Mouse (Mus musculus) adrenal gland, adult 2 months (tissue): Measurements from ENCODE around the gene Tut7. TPM values are rescaled to one million over a fixed set of nuclear protein-coding genes. Genes with fewer than 3 reads are reported as not detected.
A peak's percentile ranks its signal among the peaks of the same experiment; 100 is the strongest.
"Not testable (repeated sequence)": the region's sequence is repeated elsewhere in the genome, so short reads cannot be mapped to it uniquely, and the experiment has no call there.

Experiments
- DNase-seq: peaks from one replicate; pipeline ENCODE4 v3.0.0; 2021
- polyA plus RNA-seq: library from polyadenylated mRNA; depleted of rRNA; stranded (reverse); fragments of >200 nt; gene quantifications from 2 replicates; pipeline ENCODE4 v1.2.3, GENCODE M21; 2012
- total RNA-seq, 2 experiments: library from RNA; stranded (reverse); gene quantifications; 2 replicates each; pipeline ENCODE4 v1.2.3; 2021

Gene Tut7
- total and polyA plus RNA-seq, 3 experiments = 16.4 to 79.3 (median 60.9) TPM

GRCm38 (mm10) chr13:59766786-59767515 is 56.0 kb downstream of the Tut7 start:
- peak; percentile 23 for DNase-seq

DNA sequence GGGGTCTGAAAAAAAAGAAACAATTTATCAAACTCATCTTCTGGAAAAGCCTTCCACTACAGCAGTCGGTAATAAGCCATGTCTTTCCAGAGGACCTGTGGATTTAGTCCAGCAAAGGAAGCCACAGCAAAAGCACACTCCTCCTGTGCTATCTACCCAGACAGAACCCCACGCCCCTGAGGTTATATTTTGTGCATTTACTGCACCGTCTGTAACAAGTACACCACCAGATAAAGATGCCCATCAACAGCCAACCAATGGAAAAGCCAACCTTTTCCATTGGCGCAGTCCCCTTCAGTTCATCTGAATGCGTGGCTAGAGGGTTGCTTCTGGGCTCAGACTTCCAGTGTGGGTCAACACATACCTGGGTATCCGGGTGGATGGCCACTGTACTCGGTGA is 60.2 kb downstream of the Tut7 start:
- DNase-seq = no peak

GRCm38 (mm10) chr13:59756906-59757305 is 66.0 kb downstream of the Tut7 start:
- DNase-seq = no peak

- no peak for DNase-seq
These were observed 72.6 kb downstream of the Tut7 start for GRCm38 (mm10) chr13:59750310-59750709.

DNA sequence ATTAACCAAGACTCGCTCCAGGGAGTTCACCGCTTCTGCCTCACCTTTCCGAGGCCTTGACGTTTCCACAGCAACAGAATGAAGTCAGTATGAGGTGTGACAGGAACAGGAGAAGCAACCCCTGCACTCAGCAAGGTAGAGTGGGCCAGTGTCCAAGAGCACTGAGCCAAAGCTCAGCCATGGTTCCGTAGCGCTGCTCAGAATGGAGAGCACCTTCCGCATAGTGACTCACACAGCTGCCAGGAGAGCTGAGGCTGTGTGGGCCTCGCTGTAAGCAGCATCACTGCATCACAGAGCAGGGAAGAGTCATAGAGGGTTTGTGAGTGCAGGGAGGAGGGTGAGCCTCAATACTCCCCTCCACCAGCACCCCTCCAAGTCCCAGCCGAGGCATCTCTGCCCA is 76.2 kb downstream of the Tut7 start, which contains the start of gene 1700014D04Rik:
TSS of gene 1700014D04Rik (minus strand) at position 42 of the 400 bp plus-strand sequence.
- DNase-seq = no peak

GRCm38 (mm10) chr13:59746164-59746563 is 76.8 kb downstream of the Tut7 start:
- DNase-seq = no peak

GRCm38 (mm10) chr13:59745462-59745861 is 77.5 kb downstream of the Tut7 start:
- no peak for DNase-seq

- no peak for DNase-seq
These were observed 81.2 kb downstream of the Tut7 start for GRCm38 (mm10) chr13:59741697-59742096.

- DNase-seq = peak; percentile 57
These were observed 81.9 kb downstream of the Tut7 start for GRCm38 (mm10) chr13:59741096-59741495.

DNA sequence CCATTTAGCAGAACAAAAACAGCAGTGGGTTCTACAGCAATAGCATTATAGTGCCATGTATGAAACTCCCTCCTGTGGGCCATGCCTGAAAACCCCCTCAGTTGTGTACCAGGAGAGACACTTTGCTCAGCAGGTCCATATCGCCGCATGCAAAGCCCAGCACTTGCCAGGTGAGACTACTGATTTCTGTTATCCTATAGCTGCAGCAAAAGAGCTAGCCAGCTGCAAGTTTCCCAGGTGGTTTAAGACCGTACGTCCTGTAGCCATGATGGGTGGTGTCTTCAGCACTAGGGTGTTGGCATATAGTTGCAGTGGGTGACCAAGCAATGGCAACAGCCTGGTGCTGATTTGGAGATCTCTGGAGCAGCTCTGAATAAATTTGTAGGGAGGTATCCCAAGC is 83.5 kb downstream of the Tut7 start:
- no peak for DNase-seq

DNA sequence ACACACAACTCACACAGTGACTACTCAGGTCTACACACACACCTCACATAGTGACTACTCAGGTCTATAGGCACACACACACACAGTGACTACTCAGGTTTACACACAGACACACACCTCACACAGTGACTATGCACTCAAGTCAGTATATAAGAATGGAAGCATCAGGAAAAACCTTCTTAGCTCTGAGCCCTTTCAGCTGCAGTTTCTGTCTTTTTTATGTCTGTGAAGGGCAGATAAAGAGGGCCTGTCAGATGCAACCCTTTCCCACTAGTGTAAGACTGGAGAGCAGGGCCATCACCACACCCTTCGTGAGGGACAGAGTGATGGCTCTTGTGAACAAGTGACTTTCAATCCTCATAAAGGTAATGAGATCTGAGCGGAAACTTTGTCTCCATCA is 84.5 kb downstream of the Tut7 start:
- DNase-seq = no peak

DNA sequence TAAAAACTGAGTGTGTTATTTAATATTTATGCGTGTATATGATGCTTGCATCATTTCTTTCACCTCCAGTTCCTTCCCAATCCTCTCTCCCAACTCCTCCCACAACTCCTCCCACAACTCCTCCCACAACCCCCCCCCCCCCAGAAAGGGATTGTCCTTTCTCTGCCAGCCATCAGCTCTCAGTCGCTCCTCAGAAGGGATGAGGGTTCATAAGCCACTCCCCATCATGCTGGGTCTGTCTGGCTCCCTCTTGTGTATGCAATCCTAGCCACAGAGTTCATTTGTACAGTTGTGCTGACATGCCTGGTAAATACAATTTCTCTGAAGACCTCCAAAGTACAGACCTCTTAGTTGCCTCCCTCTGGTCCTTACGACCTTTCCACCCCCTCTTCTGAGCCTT is 87.8 kb downstream of the Tut7 start:
- DNase-seq = no peak

- DNase-seq = not testable (repeated sequence)
These were observed 88.6 kb downstream of the Tut7 start for GRCm38 (mm10) chr13:59734347-59734746.

DNA sequence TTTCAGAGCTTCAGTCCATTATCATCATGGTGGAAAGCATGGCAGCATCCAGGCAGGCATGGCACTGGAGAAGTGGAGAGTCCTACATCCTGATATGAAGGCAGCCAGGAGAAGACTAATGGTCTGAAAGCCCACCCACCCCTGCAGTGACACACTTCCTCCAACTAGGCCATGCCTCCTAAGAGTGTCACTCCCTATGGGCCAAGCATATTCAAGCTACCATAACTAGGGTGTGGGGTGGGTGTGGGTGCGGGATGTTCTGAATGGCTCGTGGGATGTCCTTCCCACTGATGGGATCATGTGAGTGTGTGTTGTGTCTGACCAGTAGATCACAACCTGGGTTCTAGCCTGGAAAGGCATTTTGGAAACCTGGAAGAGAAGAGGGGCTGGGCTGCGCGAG is 89.0 kb downstream of the Tut7 start:
- no peak for DNase-seq

DNA sequence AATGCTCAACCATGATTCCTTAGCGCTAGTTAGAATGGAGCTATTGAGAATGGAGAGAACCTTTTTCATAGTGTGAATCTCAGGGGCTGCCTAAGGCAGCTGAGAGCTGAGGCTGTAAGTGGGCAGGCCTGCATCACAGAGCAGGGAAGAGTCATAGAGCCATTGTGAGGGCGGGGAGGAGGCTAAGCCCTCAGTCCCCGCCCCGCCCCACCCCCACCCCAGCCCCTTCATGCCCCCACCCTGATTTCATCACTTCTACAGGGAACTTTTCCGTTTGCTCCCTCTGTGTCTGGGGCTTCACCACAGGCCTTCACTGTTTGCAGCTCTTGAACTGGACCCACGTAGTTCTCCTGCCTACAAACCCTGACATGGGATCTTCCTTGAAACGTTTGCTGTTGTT is 91.3 kb downstream of the Tut7 start, which contains the start of gene Spata31d1d:
TSS of gene Spata31d1d (minus strand) at position 101 of the 400 bp plus-strand sequence.
- no peak for DNase-seq

DNA sequence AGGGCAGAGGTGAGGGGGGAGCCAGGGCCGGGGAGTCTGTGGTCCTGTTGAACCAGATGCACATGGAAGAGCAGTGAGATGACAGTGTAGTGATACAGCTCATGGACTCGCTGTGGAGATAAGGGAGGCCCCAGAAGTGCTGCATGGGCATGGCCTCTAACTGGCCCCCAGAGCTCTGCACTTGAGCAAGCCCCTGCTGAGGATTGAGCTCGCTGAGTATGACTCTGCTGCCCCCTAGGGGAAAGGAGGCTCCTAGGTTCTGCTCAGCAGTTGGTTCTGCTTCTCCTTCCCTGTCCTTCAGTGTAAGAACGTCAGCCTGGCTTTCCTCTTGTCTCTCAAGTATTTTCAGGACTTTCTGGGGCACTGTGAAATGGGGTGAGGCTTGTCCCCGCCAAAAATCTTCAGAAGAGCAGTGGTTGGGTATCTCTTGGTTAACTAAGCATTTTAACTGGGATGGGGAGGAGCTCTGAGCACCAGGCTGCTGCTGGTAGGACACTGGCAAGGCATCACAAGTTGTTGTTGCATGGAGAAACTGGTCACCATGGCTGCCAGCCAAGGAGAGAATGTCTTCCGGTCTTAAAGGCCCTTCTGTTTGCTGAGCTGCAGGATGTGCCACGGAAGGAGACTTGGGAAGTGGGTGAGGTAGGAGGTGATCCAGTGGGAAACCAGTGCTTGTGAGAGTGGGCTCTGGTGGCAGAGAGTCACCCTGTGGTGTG is 94.4 kb downstream of the Tut7 start:
- peak; percentile 72 for DNase-seq

- no peak for DNase-seq
These were observed 96.6 kb downstream of the Tut7 start for GRCm38 (mm10) chr13:59726139-59726867.

DNA sequence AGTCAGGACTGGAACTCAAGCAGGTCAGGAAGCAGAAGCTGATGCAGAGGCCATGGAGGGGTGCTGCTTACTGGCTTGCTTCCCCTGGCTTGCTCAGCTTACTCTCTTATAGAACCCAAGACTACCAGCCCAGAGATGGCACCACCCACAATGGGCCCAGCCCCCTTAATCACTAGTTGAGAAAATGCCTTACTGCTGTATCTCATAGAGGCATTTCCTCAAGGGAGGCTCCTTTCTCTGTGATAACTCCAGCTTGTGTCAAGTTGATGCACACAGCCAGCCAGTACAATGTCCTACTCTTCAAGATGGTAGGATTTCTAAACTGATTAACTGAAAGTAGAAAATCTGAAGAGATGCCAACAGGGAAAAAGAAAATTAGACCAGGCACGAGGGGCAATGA is 100.9 kb downstream of the Tut7 start:
- DNase-seq = not testable (repeated sequence)
